Mouse (Mus musculus): ENCODE measurements around the gene Pkd1l1. TPM values are rescaled to one million over a fixed set of nuclear protein-coding genes. Genes with fewer than 3 reads are reported as not detected.

The Pkd1l1 gene
- total and polyA plus RNA-seq, 3 experiments: not detected

DNA sequence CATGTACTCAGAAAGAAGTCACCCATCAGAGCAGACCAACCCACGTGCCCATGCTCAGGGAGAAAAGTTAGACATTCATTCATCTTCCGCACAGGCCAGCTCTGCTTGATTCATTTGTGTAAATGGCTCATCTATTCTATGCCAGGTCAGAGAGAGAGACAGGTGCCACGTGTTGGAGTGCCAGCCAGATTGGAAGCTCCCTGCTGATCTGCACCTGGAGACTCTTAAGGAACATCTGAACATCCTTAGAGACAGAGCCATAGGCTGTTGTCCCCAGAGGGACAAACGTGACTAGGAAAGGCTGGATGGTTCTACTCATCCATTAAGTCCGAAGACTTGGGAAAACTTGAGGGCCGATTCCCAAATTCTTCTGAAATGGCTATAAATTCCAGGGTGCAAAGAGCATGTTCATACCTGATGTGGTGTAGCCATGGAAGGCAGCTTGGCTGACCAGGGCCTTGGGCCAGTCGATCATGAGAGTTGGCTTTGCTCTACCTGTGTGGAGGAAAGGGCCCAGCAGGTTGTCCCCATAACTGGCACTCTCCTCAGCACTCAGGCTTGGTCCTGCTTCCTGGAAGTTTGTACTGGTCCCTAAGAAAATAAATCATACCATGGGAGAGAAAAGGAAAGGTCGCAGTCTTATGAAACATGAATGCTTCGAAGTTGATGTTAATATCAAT is 36.5 kb downstream of the Pkd1l1 start:
- H3K4me2 ChIP-seq (ENCODE audit: insufficient read depth, low read depth, poor library complexity, severe bottlenecking): no peak overlapping the region
- H3K27me3 ChIP-seq (replicated peaks): peaks cover 65% of the 10 kb centered on the region
- TF ChIP-seq SMC3 (IDR thresholded peaks at IDR 0.05; ENCODE audit: low read depth, low read length) (no peak), MAZ (IDR thresholded peaks at IDR 0.05; ENCODE audit: low read depth, low read length) (no peak), JUN (IDR thresholded peaks at IDR 0.05; ENCODE audit: insufficient read depth, low read depth, low read length) (no peak), MAFK (IDR thresholded peaks at IDR 0.05; ENCODE audit: insufficient replicate concordance, low read length) (no peak), GABPA (IDR thresholded peaks at IDR 0.05; ENCODE audit: insufficient replicate concordance, low read depth, low read length) (no peak), USF1 (IDR thresholded peaks at IDR 0.05; ENCODE audit: low read depth, low read length) (no peak), CHD1 (IDR thresholded peaks at IDR 0.05; ENCODE audit: low read depth, low read length) (no peak), NELFE (IDR thresholded peaks at IDR 0.05; ENCODE audit: low read depth, low read length) (no peak), SIN3A (IDR thresholded peaks at IDR 0.05; ENCODE audit: low read length) (no peak), JUND (conservative IDR thresholded peaks at IDR 0.05; ENCODE audit: low read depth, low read length) (no peak), TBP (conservative IDR thresholded peaks at IDR 0.05; ENCODE audit: low read depth, low read length) (no peak), TCF12 (IDR thresholded peaks at IDR 0.05; ENCODE audit: low read depth, low read length) (no peak), RAD21 (IDR thresholded peaks at IDR 0.05; ENCODE audit: low read depth, low read length) (no peak), BHLHE40 (IDR thresholded peaks at IDR 0.05; ENCODE audit: low read depth, low read length) (no peak)
- no peaks in the 10 kb centered on the region for H3K36me3 ChIP-seq (replicated peaks in 1 of 2; ENCODE audit: control insufficient read depth in 1 of 2, insufficient read depth in 1 of 2, low read length in 1 of 2)
- DNase-seq (ENCODE audit: extremely low read depth): no peak
- no peak overlapping the region for H3K27ac ChIP-seq (ENCODE audit: insufficient read depth, low read depth)
- in situ Hi-C loops (cut with MboI; ENCODE audit: low pct_ligation_motif_present, low pct_unique_long_range_greater_than_20kb, low sequenced_read_pairs) (no loop called here), dilution Hi-C loops (cut with MboI; ENCODE audit: extremely low pct_ligation_motif_present, extremely low pct_unique_long_range_greater_than_20kb, low sequenced_read_pairs) (no loop called here)
- H3K9ac ChIP-seq (ENCODE audit: insufficient read depth, low read depth): no peak overlapping the region
- no peaks in the 10 kb centered on the region for H3K9me3 ChIP-seq (replicated peaks; ENCODE audit: low read length)
- no peaks in the 10 kb centered on the region for H3K79me2 ChIP-seq (replicated peaks; ENCODE audit: control insufficient read depth, extremely low read depth, insufficient read depth, poor library complexity, severe bottlenecking)
- no peaks in the 10 kb centered on the region for H3K4me1 ChIP-seq (ENCODE audit: control insufficient read depth in 1 of 2, insufficient read depth in 2 of 2)
- H3K4me3 ChIP-seq (replicated peaks in 1 of 3; ENCODE audit: low read depth in 2 of 3, low read length in 2 of 3, poor library complexity in 1 of 3): no peak overlapping the region

DNA sequence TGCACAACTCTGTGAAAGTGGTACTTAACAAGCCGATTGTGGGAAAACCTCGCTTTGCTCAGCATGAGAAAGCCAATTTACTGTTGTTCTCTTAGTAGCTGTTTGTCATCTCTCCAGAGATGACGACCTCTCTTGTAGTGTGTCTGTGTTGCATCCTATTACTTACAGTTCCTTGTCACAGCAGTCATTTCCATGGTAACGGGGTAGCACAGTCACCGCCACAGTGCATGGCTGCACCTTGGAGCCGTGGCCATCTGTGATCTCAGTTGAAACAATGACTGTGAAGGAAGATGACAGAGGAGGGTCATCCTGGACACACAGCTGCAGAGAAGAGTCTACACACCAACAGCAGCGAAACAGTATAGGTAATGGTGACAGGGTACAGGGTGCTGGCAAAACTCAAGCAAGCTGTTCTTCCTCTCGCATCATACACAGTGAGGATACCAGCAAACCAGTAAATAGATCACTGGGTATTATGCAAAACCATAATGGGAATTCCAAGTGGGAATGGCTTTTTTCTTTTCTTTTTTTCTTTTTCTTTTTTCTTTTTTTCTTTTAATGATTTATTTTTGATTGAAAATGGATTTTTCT is 56.9 kb downstream of the Pkd1l1 start:
- no peaks in the 10 kb centered on the region for H3K9me3 ChIP-seq (replicated peaks; ENCODE audit: low read length)
- no peak overlapping the region for H3K27ac ChIP-seq (ENCODE audit: insufficient read depth, low read depth)
- H3K36me3 ChIP-seq (replicated peaks in 1 of 2; ENCODE audit: control insufficient read depth in 1 of 2, insufficient read depth in 1 of 2, low read length in 1 of 2): no peaks in the 10 kb centered on the region
- in situ Hi-C loops (cut with MboI; ENCODE audit: low pct_ligation_motif_present, low pct_unique_long_range_greater_than_20kb, low sequenced_read_pairs): no loop called here
- peaks cover 66% of the 10 kb centered on the region for H3K27me3 ChIP-seq (replicated peaks)
- dilution Hi-C loops (cut with MboI; ENCODE audit: extremely low pct_ligation_motif_present, extremely low pct_unique_long_range_greater_than_20kb, low sequenced_read_pairs): no loop called here
- no peak overlapping the region for H3K9ac ChIP-seq (ENCODE audit: insufficient read depth, low read depth)
- no peak for DNase-seq (ENCODE audit: extremely low read depth)
- no peaks in the 10 kb centered on the region for H3K4me1 ChIP-seq (ENCODE audit: control insufficient read depth in 1 of 2, insufficient read depth in 2 of 2)
- TF ChIP-seq HCFC1 (IDR thresholded peaks at IDR 0.05; ENCODE audit: low read depth, low read length) (no peak), USF1 (IDR thresholded peaks at IDR 0.05; ENCODE audit: low read depth, low read length) (no peak), MAZ (IDR thresholded peaks at IDR 0.05; ENCODE audit: low read depth, low read length) (no peak), GABPA (IDR thresholded peaks at IDR 0.05; ENCODE audit: insufficient replicate concordance, low read depth, low read length) (no peak), TBP (conservative IDR thresholded peaks at IDR 0.05; ENCODE audit: low read depth, low read length) (no peak), MYC (IDR thresholded peaks at IDR 0.05; ENCODE audit: low read depth, low read length) (no peak), NRF1 (IDR thresholded peaks at IDR 0.05; ENCODE audit: low read depth, low read length) (no peak), RCOR1 (conservative IDR thresholded peaks at IDR 0.05; ENCODE audit: low read depth, low read length) (no peak), USF2 (conservative IDR thresholded peaks at IDR 0.05; ENCODE audit: low read depth, low read length) (no peak), KAT2A (IDR thresholded peaks at IDR 0.05; ENCODE audit: insufficient replicate concordance, low read length) (no peak), ZKSCAN1 (IDR thresholded peaks at IDR 0.05; ENCODE audit: borderline replicate concordance, low read depth, low read length) (no peak), ZNF384 (IDR thresholded peaks at IDR 0.05; ENCODE audit: low read depth, low read length) (no peak), MAX (IDR thresholded peaks at IDR 0.05; ENCODE audit: low read length) (no peak), PAX5 (IDR thresholded peaks at IDR 0.05; ENCODE audit: low read length) (no peak), JUND (conservative IDR thresholded peaks at IDR 0.05; ENCODE audit: low read depth, low read length) (no peak)
- H3K4me3 ChIP-seq (replicated peaks in 1 of 3; ENCODE audit: low read depth in 2 of 3, low read length in 2 of 3, poor library complexity in 1 of 3): no peak overlapping the region
- no peaks in the 10 kb centered on the region for H3K79me2 ChIP-seq (replicated peaks; ENCODE audit: control insufficient read depth, extremely low read depth, insufficient read depth, poor library complexity, severe bottlenecking)
- no peak overlapping the region for H3K4me2 ChIP-seq (ENCODE audit: insufficient read depth, low read depth, poor library complexity, severe bottlenecking)

Measured in CH12.LX (cell line).